Mouse (Mus musculus) gastrocnemius, postnatal 25 days (tissue): ENCODE measurements around the gene Tmem86b. TPM values are rescaled to one million over a fixed set of nuclear protein-coding genes. Genes with fewer than 3 reads are reported as not detected.
"Not testable (repeated sequence)": the region's sequence is repeated elsewhere in the genome, so short reads cannot be mapped to it uniquely, and the experiment has no call there.

Experiments
- DNase-seq: peaks from one replicate; pipeline ENCODE4 v3.0.0; 2022
- total RNA-seq, 2 experiments: library from RNA; stranded (reverse); gene quantifications; 1 replicate in 1 of 2; 2 replicates in 1 of 2; pipeline ENCODE4 v1.2.3; 2021

The Tmem86b gene
- total RNA-seq, 2 experiments from 2014 or later = 2.4 to 3.0 TPM

- DNase-seq = no peak
Observed at GRCm38 (mm10) chr7:4647992-4648391, 16.8 kb upstream of the Tmem86b start.

GRCm38 (mm10) chr7:4647291-4647690 lies 16.1 kb upstream of the Tmem86b start:
- no peak for DNase-seq

- no peak for DNase-seq
Observed at GRCm38 (mm10) chr7:4646806-4647205, 15.6 kb upstream of the Tmem86b start.

- no peak for DNase-seq
Observed at GRCm38 (mm10) chr7:4643225-4643624, 12.0 kb upstream of the Tmem86b start.

GRCm38 (mm10) chr7:4641956-4642355 lies 10.7 kb upstream of the Tmem86b start:
- DNase-seq = no peak

- no peak for DNase-seq
Observed at GRCm38 (mm10) chr7:4641155-4641554, 9.9 kb upstream of the Tmem86b start.

GRCm38 (mm10) chr7:4636179-4636578 lies 5.0 kb upstream of the Tmem86b start:
- DNase-seq = no peak

- no peak for DNase-seq
Observed at GRCm38 (mm10) chr7:4630198-4630597, 1.0 kb downstream of the Tmem86b start.

- DNase-seq = no peak
Observed at GRCm38 (mm10) chr7:4629586-4629985, 1.6 kb downstream of the Tmem86b start.

- no peak for DNase-seq
Observed at GRCm38 (mm10) chr7:4625928-4626327, 5.3 kb downstream of the Tmem86b start.

GRCm38 (mm10) chr7:4624343-4624742 lies 6.9 kb downstream of the Tmem86b start:
- no peak for DNase-seq

- no peak for DNase-seq
Observed at GRCm38 (mm10) chr7:4623544-4624189, 7.6 kb downstream of the Tmem86b start.

- no peak for DNase-seq
Observed at GRCm38 (mm10) chr7:4619979-4620378, 11.2 kb downstream of the Tmem86b start.

GRCm38 (mm10) chr7:4613740-4614403 lies 17.4 kb downstream of the Tmem86b start:
- DNase-seq = no peak

- DNase-seq = no peak
Observed at GRCm38 (mm10) chr7:4612956-4613355, 18.3 kb downstream of the Tmem86b start.

- DNase-seq = no peak
Observed at GRCm38 (mm10) chr7:4612386-4612785, 18.8 kb downstream of the Tmem86b start.

- no peak for DNase-seq
Observed at GRCm38 (mm10) chr7:4611921-4612341, 19.3 kb downstream of the Tmem86b start.

- DNase-seq = no peak
Observed at GRCm38 (mm10) chr7:4611511-4611910, 19.7 kb downstream of the Tmem86b start.

- no peak for DNase-seq
Observed at GRCm38 (mm10) chr7:4608002-4608401, 23.2 kb downstream of the Tmem86b start.

- no peak for DNase-seq
Observed at GRCm38 (mm10) chr7:4603873-4604272, 27.3 kb downstream of the Tmem86b start, which contains the start of gene Ptprh. Ptprh (minus strand) TSS chr7:4604041.

GRCm38 (mm10) chr7:4602969-4603368 lies 28.3 kb downstream of the Tmem86b start:
- no peak for DNase-seq

GRCm38 (mm10) chr7:4597046-4597445 lies 34.2 kb downstream of the Tmem86b start:
- not testable (repeated sequence) for DNase-seq

GRCm38 (mm10) chr7:4581481-4581880 lies 49.7 kb downstream of the Tmem86b start:
- DNase-seq = not testable (repeated sequence)
